Mouse (Mus musculus) urinary bladder, adult 18-20 months (tissue): ENCODE measurements around the gene Cbr4.

Experiments
- DNase-seq, 2 experiments: peaks; one replicate each; pipeline ENCODE4 v3.0.0; 2022; ENCODE audit warnings: low spot score in 2 of 2, mixed read lengths in 2 of 2

Cbr4 gene

DNA sequence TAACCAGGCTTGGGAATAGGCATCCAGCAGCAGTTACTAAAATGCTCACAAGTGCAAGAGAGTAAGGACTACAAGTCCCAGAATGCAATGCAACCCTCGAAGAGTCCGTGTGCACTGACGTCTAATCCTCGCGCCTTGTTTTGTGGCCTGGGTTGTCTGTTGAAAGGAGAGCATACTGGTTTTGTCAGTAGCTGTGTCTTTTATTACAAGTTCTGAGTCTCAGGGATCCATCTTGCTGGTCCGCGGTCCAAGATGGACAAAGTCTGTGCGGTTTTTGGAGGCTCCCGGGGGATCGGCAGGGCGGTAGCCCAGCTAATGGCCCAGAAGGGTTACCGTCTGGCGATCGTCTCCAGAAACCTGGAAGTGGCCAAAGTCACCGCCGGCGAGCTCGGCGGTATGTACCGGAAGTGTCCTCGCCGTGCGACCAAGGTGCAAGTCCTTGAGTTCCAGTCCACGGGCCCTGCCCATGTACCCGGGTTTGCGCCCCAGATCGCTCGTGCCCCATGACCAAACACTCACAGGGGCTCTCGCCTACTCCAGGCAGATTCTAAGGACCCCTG, at the start of gene Cbr4:
Gene Cbr4, plus strand, starts transcription at position 138 of the 560 bp plus-strand sequence.
- DNase-seq, result peak; percentile 79 to 82

DNA sequence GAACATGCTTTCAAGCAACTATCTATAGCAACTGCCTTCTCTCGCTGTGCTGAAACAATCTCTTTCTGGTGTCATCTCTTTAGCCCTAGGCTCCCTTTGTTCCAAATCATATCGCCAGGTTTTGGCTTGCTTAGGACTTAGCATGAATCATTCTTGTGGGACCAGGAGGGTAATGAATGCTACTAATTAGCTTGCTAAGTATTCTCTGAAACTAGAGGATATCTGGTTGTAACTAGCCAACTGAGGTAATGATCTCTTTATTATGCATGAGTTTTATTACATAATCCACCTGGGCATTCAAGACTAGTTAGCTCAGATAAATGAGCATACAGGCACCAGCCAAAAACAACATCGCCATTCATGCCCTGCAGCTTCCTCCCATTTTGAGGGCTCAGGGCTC, 44.5 kb upstream of the Cbr4 start:
- DNase-seq, result no peak

DNA sequence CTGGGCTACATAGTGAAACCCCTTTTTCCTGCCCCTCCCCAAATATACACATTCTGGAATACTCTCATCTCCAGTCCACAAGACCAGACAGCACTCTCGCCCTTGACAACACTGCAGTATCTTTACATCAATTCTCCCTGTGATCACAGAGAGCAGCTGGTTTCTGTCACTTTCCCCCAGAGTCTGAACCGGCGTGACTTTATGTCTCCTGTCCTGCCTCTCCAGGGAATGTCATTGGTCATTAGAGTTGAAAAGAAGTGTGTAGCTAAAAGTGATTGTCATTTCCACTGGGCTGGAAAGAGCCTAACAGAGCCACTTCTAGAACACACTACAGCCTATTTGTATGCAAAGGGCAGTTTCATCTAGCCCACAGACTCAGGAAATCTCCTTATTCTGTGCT, 43.2 kb upstream of the Cbr4 start:
- DNase-seq, result no peak

DNA sequence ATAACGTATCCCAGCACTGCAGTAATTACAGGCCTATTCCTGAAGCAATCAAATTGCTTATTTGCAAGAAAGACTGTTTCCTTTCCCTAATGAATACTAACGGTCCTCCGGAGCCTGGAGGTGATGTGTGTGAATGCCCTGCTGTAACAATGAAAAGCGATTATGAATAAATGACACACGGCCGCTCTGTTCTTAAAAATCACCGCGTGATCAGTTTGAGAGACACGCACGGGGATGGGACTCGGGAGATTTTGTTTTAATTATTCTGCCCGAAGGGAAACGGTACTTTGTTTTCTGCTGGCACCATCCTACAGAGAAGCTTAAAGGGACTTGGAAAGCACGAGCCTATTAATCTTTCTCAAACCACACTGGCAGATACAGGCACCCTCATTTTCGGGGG, 41.2 kb upstream of the Cbr4 start:
- no peak for DNase-seq

DNA sequence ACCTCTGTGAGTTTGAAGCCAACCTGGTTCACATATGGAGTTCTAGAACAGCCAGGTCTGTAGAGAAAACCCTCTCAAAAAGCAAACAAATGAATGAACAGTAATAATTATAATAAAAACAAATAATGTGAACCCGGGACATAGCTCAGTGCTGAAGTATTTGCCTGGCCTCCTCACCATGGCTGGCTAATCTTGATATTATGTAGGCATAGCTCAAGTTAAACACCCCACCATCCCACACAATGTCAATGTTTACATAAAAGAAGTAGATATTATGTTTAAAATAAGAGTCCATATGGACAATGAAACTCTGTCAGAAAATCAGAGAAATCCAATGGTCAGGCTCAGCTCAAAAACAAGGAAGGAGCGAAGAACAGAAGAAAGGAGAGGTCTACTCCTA, 39.4 kb upstream of the Cbr4 start:
- DNase-seq, result no peak

DNA sequence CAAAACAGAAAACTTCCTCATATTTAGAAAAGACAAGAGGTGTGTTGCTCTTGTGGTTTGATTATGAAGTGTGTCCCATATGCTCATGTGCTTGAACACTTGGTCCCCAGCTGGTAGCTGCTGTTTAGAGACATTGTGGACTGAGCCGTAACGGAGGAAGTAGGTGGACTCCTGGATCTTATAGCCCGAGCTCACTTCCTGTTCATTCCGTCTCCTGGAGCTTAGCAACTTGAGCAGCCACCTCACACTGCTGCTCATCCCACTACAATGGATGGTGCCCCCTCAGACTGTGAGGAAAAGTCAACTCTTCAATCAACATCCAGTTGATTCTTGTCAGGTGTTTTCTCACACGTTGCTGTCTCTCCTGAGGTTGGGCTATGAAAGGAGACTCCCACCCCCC, 38.7 kb upstream of the Cbr4 start:
- no peak for DNase-seq

DNA sequence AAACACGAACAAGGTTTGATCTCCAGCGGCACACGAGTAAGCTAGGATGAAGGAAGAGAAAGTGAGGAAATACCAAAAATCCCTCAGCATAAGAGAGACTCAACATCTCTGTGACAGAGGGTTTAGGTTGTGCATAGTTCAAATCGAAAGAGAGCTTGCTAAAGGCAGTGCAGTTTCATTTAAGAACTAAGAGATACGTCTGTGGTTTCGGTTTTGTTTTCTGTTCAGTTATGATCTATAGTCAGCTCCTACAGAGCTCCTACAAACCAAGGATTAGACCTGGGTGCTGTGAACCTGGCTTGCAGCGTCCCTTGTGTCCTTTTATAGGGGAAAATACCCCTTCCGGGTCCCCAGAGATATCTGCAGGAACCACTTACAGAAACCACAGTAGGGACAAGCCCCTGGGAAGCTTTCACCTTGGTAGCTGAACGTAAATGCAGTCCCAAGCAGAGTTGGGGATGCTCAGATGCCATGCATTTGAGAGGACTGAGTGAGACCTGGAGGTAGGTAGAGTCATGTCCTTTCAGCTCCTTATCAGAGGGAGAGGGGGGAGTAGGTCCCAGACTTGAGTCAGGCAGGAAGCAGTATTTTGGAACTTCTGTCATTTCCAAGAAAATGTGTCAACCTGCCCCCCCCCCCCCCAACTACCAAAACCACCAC, 36.5 kb upstream of the Cbr4 start:
- no peak for DNase-seq

DNA sequence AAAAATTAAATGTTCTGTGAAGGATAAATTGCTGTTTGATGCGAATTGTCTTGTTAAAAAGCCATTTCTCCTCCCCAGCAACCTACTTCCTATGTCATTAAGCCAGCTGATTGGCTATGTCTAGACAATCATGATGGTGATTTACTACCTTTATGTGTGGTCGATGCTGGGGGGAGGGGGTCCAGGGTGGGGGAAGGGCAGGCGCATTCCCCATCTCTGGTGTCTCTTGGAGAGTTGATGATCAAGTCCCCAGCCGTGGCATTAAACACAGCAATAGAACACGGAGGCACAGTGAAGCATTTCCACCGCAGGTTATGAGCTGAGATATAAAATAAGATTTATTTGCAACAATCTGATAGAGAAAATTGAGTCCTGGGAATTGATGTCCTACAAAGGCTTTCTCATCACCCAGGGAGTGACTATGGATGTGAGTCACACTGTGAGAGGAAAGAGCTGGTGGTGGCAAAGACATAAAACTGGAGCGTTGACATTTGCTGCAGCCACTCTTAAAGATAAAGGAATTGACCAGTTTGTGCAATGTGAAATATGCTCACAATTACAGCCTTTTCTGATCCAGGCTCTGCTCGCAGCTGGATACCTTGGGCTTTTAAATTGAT, 35.7 kb upstream of the Cbr4 start:
- no peak for DNase-seq

DNA sequence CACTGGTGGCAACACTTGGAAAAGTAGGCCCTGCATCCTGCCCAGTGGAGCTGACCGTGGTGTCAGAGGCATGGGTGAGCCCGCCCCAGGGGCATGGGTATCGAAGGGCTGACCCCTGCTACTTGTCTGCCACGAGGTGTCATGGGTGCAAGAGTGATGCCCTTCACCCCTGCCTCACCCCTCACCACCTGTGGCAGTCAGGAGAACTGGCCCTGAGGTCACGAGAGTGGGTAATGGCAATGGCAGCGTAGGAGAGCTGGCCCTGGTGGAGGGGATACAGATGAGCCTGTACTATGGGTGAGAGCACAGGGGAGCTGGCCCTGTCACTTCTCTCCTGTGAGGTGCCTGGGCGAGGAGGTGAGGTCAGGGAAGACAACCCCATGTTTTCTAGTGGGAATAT, 27.8 kb upstream of the Cbr4 start:
- DNase-seq, result no peak

DNA sequence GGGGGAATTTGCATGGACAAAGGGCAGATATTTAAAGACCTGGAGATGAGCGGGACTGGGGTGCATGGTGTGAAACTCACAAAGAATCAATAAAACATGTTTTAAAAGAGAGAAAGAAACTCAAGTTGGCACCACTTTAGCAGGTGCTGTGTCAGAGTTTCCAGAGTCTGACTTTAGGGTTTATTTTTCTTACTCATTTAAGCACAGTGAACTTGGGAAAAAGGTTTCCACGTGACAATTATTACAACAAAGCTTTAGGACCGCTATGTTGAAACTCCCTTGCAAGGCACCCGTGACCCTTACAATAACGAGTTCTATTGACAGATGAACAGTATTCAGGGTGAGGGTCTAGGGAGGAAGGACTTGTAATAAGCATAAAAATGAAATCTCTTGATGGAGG, 25.3 kb upstream of the Cbr4 start:
- no peak for DNase-seq

DNA sequence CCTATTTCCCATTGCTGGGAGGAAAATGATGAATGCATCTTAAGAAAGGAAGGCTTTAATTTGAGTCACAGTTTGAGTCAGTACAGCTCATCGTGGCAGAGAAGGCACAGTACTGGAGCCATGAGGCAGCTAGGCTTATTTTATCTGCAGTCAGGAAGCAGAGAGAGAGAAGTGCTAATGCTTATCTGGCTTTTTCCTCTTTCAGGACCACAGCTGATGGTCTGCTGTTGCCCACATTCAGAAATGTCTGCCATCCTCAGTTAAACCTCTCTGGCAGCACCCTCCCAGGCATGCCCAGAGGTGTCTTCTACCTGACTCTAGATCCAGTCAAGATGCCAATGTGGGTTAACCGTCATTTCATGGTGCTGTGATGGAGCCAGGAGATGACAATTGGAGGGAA, 23.1 kb upstream of the Cbr4 start:
- DNase-seq, result no peak

DNA sequence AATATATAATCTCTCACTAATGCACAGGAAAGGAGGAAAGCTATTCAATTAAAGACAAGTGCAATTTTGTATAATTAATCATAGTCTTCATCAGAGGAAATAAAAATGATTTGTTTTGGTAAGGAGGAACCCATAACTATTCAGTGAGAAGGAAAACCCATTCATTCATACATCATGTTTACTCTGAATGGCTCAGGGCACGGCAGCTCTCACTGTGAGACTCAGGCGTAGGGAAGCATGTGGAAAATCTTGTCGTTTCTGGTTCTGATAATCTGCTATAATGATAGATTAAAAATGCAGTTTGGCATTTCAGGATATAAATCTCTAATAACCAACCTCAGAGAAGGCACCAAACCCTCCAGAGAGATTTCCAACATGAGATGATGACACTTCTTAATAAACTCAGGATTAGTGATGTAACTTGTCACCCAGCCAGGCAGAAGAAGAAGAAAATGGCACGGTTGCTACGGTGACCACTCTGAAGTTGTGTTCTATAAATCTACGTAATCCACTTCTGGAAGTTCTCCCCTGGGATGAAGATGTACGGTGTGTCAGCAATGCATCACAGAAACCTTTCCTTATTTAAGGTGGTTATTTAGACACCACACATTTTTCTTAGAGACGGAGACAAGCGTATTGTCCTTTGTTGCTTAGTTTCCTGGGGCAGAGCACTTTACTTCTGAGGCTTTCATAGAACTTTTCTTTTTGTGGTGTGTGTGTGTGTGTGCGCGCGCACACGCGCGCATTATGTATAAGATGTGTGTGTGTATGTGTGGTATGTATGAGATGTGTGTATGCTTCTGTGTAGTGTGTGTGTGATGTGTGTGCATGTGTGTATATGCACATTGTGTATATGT, 20.6 kb upstream of the Cbr4 start:
- DNase-seq, result no peak

DNA sequence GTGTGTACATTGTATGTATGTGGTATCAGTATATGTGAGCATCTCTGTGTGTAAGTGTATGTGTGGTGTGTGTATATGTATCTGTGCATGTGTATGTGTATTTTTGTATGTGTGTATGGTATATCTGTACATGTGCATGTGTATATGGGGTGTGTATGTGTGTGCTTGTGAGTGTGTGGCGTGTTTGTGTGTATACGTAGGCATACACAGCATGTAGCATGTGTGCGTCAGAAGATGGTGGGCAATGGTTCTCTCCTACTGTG, 20.1 kb upstream of the Cbr4 start:
- DNase-seq, result no peak

DNA sequence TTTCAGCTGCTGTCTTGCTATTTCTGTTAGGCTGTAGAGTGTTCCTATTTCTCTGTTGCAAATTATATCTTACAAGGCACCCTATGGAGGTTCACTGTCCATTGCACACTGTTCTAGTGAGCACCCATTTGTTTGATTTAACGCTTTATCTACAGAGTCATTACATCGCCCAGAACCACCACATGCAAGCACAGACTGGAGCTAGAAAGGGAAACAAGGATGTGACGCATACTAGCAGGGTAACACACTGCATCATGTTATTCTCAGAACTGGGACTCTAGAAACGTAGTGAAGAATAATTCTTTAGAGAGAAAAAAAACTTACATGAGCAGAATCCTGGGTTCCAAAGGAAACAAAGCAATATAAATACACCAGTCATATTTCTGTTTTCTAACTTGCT, 17.3 kb upstream of the Cbr4 start:
- no peak for DNase-seq

DNA sequence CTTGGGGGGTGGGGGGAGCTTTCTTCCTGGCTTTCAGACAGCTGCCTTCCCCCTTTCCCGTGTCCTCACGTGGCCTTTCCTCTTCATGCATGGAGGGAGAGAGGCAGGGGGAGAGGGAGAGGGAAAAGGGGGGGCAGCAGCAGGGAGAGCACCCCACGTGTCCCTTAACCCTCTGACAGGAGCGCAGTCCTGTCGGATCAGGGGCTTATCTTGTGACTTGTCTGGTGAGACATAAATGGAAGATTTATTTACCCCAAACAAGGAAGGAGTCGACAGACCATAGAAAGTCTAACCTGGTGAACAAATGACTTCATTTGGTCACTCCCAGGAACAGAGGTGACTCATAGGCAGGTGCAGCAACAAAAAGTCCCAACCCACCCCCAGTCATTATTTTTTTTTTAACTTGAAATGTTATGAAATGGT, 12.3 kb upstream of the Cbr4 start:
- DNase-seq, result peak in 1 of 2 experiments; percentile 13

DNA sequence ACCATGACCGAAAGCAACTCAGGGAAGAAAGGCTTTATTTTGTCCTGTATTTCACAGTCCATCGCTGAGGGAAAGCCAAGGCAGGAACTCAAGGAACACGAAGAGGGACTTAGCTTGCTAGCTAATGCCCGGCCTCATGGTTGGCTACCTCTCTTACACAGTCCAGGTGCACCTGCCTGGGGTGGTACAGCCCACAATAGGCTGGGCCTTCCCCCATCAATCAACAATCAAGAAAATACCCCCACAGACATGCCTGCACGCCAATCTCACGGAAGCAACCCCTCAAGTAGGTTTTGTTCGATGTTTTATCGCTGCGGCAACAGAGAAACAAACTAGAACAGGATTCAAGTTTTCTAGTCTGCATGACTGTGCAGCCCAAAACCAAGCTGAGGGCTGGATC, 11.4 kb upstream of the Cbr4 start:
- no peak for DNase-seq

DNA sequence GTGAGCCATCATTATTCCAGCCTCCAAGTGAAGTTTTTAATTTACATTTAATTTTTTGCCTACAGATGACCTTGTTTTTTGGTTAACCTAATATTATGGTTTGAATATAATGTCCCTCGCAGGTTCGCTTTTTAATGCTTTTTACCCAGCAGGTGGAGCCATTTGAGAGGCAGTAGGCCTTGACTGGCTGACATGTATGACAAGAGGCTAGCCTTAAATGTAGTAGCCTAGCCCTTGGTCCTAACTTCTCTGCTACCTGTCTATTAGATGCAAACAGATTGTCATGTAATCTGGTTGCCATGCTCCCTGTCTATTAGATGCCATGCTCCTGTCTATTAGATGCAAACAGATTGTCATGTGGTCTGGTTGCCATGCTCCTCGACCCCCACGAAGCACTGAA, 9.4 kb upstream of the Cbr4 start:
- DNase-seq, result no peak

DNA sequence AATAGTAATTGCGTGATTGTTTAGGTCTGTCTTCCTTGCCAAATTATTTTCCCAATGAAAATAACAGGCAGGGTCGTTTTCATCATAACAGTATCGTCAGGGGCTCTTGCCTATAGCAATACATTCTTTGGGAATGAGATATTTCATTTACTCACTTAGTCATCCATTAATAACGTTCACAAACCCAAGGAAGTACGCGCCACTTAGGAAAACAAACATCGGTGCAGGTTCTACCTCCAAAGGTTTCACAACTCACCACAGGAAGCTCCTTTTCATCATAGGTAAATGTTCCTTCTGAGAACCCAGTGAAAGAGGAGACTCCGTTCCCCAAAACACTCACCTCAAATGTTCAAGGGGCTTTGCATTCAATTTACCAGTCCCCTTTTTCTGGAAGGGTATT, 8.7 kb upstream of the Cbr4 start:
- DNase-seq, result no peak

DNA sequence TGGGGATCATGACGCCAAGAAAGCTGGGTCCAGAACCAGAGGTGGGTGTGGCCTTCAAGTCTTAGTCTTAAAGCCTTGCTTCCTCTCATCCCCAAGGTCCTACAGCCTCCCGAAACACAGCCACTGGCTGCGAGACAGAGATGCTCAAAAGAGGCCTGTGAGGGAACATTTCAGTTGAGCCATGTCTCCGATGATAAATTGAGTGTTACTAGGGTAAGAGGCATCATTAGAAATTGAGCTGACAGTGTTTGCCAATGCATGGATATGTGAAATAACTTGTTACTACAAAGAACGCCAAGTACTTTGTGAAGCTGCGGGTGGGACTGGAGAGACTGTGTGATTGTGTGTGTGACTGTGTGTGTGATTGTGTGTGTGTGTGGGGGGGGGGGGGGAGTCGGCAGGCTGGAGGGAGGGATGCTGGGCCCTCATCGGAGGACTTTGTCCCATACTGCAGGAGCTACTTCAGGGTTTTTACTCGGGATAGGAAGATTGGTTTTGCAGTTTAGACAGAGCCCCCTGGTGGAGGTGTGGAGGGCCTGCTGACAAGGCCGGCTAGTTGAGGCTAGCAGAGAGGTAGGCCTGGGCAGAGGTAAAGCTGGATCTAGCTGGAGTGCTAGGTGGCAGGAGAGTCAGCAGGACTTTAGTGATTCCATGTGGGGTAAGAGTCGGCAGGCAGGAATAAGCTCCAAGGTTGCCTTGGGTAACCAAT, 7.9 kb upstream of the Cbr4 start:
- DNase-seq, result peak; percentile 39 to 43

DNA sequence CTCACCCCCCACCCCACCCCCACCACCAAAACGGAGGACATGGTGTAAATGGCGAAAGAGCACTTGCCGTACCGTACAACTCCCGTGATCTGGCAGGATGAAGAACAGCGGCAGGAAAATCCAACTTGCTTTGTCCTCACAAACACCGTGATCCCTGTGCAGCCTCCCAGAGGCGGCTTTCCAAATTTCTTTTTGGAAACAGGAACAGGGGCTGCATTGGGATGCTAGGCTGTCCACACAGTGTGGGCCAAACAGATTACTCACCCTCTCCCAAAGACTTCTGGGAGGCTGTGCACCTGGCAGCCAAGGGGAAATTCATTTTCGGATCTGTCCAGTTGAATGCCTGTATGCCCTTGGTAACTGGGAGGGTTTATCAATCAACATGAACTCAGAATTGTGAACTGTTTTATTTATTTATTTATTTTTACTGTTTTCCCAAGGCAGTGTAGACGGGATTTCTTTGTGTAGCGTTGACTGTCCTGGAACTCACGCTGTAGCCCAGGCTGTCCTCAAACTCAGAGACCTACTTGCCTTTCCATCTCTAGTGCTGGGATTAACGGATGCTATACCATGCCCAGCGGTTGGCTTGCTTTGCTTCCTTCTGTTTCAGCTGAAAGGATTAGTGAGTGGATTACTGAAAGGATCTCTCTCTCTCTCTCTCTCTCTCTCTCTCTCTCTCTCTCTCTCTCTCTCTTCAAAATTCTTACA, 7.1 kb upstream of the Cbr4 start:
- no peak for DNase-seq

DNA sequence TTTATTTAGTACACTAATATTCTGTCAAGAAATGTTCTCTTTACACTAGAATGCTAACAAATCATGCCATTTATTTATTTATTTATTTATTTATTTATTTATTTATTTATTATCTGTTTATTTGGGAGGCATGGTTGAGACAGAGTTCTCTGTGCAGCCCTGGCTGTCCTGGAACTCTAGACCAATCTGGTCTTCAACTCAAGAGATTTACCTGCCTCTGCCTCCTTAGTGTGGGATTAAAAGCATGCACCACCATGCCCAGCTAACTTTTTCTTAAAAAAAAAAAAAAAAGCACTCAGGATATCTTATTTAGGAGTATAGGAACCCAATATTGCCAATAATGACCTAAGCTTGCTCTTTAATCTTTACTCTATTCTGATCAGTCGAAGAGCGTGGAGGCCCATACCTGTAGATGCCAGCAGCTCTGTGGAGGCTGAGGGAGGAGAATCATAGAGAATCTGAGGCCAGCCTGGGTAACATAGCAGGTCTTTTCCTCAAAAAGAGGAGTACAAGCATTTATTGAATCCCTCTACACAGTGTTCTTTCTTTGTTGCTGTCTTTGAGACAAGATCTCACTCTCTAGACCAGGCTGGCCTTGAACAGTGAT, 508 bp upstream of the Cbr4 start:
- DNase-seq, result no peak
